ENCODE assay signal across 28 mouse cellular contexts in genomic region chr4:134861884-134862283, GRCm38 (mm10). TPM values are rescaled to one million over a fixed set of nuclear protein-coding genes. Genes with fewer than 3 reads are reported as not detected.
DNase-seq lines count a peak whose midpoint lies in the region; ATAC-seq lines count a peak whose summit lies in the region.
"Had no signal": no experiment of that assay in that cellular context is flagged by ENCODE, and none has a peak within 500 bp of the region (broad histone marks: within the 10 kb centered on the region; RNA-seq: fewer than 3 reads in every experiment).

No protein-coding gene starts in this region.

- H3K9ac ChIP-seq in kidney, embryonic 14.5 days (ENCODE audit: low read depth, low read length), result no peak overlapping the region
- no peak overlapping the region for H3K9ac ChIP-seq in kidney, embryonic 15.5 days
- no peak overlapping the region for H3K9ac ChIP-seq in intestine, embryonic 15.5 days
- H3K9ac ChIP-seq: forebrain, postnatal 0 days; heart, embryonic 12.5 days; hindbrain, embryonic 13.5 days had no signal

- H3K27me3 ChIP-seq in kidney, embryonic 14.5 days (ENCODE audit: control insufficient read depth, insufficient read depth, low read length), result no peaks in the 10 kb centered on the region; the same call in 1 of the 2 replicates
- no peaks in the 10 kb centered on the region for H3K27me3 ChIP-seq in kidney, embryonic 15.5 days
- no peaks in the 10 kb centered on the region for H3K27me3 ChIP-seq in intestine, embryonic 15.5 days (replicated peaks)
- H3K27me3 ChIP-seq: hindbrain, embryonic 13.5 days had no signal

- DNase-seq in kidney, adult 11 months, result peak; percentile 49
- peak; percentile 18 for DNase-seq in kidney, adult 18-20 months
- peak; percentile 31 to 60 for DNase-seq in kidney, postnatal 25 days
- DNase-seq: adrenal gland, adult 8-10 months; cerebellum, adult 8-10 months; cerebellum, postnatal 36 days; forebrain, postnatal 0 days; heart, adult 2 months; heart, postnatal 4 days; left cerebral cortex, postnatal 4 days; lung, adult 18-20 months; lung, postnatal 10 days; midbrain, embryonic 14.5 days; spleen, adult 18-20 months; thymus, postnatal 14 days had no signal

- H3K4me1 ChIP-seq in kidney, embryonic 14.5 days (ENCODE audit: control insufficient read depth, insufficient read depth, low read length), result peaks cover 4% of the 10 kb centered on the region; the same call in 1 of the 2 replicates
- H3K4me1 ChIP-seq in kidney, embryonic 15.5 days, result peaks cover 14% of the 10 kb centered on the region
- H3K4me1 ChIP-seq in intestine, embryonic 15.5 days (replicated peaks), result no peaks in the 10 kb centered on the region
- H3K4me1 ChIP-seq: hindbrain, embryonic 13.5 days had no signal

- no peaks in the 10 kb centered on the region for H3K36me3 ChIP-seq in kidney, embryonic 14.5 days (ENCODE audit: control insufficient read depth, insufficient read depth, low read length)
- no peaks in the 10 kb centered on the region for H3K36me3 ChIP-seq in kidney, embryonic 15.5 days
- no peaks in the 10 kb centered on the region for H3K36me3 ChIP-seq in intestine, embryonic 15.5 days
- H3K36me3 ChIP-seq: G1E; heart, embryonic 12.5 days; hindbrain, embryonic 13.5 days had no signal

- H3K4me2 ChIP-seq in kidney, embryonic 14.5 days (replicated peaks; ENCODE audit: low read depth, low read length), result no peak overlapping the region
- no peak overlapping the region for H3K4me2 ChIP-seq in kidney, embryonic 15.5 days
- no peak overlapping the region for H3K4me2 ChIP-seq in intestine, embryonic 15.5 days (replicated peaks)
- H3K4me2 ChIP-seq: heart, embryonic 12.5 days; hindbrain, embryonic 13.5 days had no signal

- H3K27ac ChIP-seq in kidney, embryonic 14.5 days (ENCODE audit: low read depth, low read length), result no peak overlapping the region
- H3K27ac ChIP-seq in kidney, embryonic 15.5 days, result peak overlapping the region; percentile 23; the same call in 1 of the 2 replicates
- H3K27ac ChIP-seq in intestine, embryonic 15.5 days, result no peak overlapping the region
- H3K27ac ChIP-seq: heart, adult 2 months; hindbrain, embryonic 13.5 days; layer of hippocampus, adult 2 months; macrophage had no signal

- WGBS in kidney, embryonic 14.5 days, result 70% methylated on average over 6 of the region's 6 CpGs
- WGBS in kidney, embryonic 15.5 days, result 66% methylated on average over 6 of the region's 6 CpGs
- WGBS in intestine, embryonic 15.5 days, result 77% methylated on average over 6 of the region's 6 CpGs

- ATAC-seq in kidney, embryonic 14.5 days (ENCODE audit: low FRiP score, low TSS enrichment), result no peak
- 0 out of 2 replicates have a peak, but pooled peaks have one; percentile 47 for ATAC-seq in kidney, embryonic 15.5 days (replicated peaks; ENCODE audit: low FRiP score)
- ATAC-seq in monocyte, adult 5-6 weeks (replicated peaks; ENCODE audit: insufficient number of reproducible peaks, low FRiP score, low TSS enrichment, poor library complexity, severe bottlenecking), result no peak
- ATAC-seq in intestine, embryonic 15.5 days, result no peak
- ATAC-seq: forebrain, postnatal 0 days; intestine, postnatal 0 days had no signal

- H3K9me3 ChIP-seq in kidney, embryonic 14.5 days (ENCODE audit: control insufficient read depth, low read length), result no peaks in the 10 kb centered on the region
- no peaks in the 10 kb centered on the region for H3K9me3 ChIP-seq in kidney, embryonic 15.5 days (replicated peaks)
- no peaks in the 10 kb centered on the region for H3K9me3 ChIP-seq in intestine, embryonic 15.5 days
- H3K9me3 ChIP-seq: G1E; heart, embryonic 12.5 days; hindbrain, embryonic 13.5 days had no signal

- H3K4me3 ChIP-seq in kidney, embryonic 14.5 days (ENCODE audit: low read length), result no peak overlapping the region
- H3K4me3 ChIP-seq in kidney, embryonic 15.5 days (replicated peaks), result no peak overlapping the region
- H3K4me3 ChIP-seq in intestine, embryonic 15.5 days (replicated peaks), result no peak overlapping the region
- H3K4me3 ChIP-seq: heart, adult 2 months; heart, embryonic 12.5 days; hindbrain, embryonic 13.5 days; layer of hippocampus, adult 2 months had no signal

RNA-seq across cellular contexts. Expression of gene Rhd, which starts 2.5 kb away (rescaled TPM):
- polyA plus RNA-seq in kidney, embryonic 14.5 days (2014; fragmentation: Nextera tagmentation; extraction: Ambion mirVana), result 1.1 and 1.2 TPM in 2 replicates
- polyA plus RNA-seq in kidney, embryonic 15.5 days (2015; fragmentation: Nextera tagmentation; extraction: Ambion mirVana), result 5.7 and 7.9 TPM in 2 replicates
- total RNA-seq in monocyte, adult 5-6 weeks (2017), result not detected in 3 replicates
- polyA plus RNA-seq in intestine, embryonic 15.5 days (2015; fragmentation: Nextera tagmentation; extraction: Ambion mirVana), result 7.9 and 8.4 TPM in 2 replicates
- total RNA-seq: gastrocnemius, adult 8-10 months; layer of hippocampus, adult 2 months; layer of hippocampus, postnatal 14 days; left cerebral cortex, postnatal 4 days; neutrophil, adult 5-6 weeks had no signal
- polyA plus RNA-seq: macrophage had no signal

RNA-seq across cellular contexts. Expression of gene Maco1, which starts 8.7 kb away (rescaled TPM):
- polyA plus RNA-seq in kidney, embryonic 14.5 days (2014; fragmentation: Nextera tagmentation; extraction: Ambion mirVana), result 40.8 and 43.5 TPM in 2 replicates
- polyA plus RNA-seq in kidney, embryonic 15.5 days (2015; fragmentation: Nextera tagmentation; extraction: Ambion mirVana), result 38.4 and 39.7 TPM in 2 replicates
- total RNA-seq in monocyte, adult 5-6 weeks (2017), result 36.1 to 41.4 TPM (median 38.3 TPM) in 3 replicates
- polyA plus RNA-seq in intestine, embryonic 15.5 days (2015; fragmentation: Nextera tagmentation; extraction: Ambion mirVana), result 28.6 and 31.2 TPM in 2 replicates

RNA-seq across cellular contexts. Expression of gene Tmem50a, which starts 52.9 kb away (rescaled TPM):
- polyA plus RNA-seq in kidney, embryonic 14.5 days (2014; fragmentation: Nextera tagmentation; extraction: Ambion mirVana), result 156 and 163 TPM in 2 replicates
- 173 and 174 TPM in 2 replicates for polyA plus RNA-seq in kidney, embryonic 15.5 days (2015; fragmentation: Nextera tagmentation; extraction: Ambion mirVana)
- total RNA-seq in monocyte, adult 5-6 weeks (2017), result 424 to 614 TPM (median 508 TPM) in 3 replicates
- 146 and 154 TPM in 2 replicates for polyA plus RNA-seq in intestine, embryonic 15.5 days (2015; fragmentation: Nextera tagmentation; extraction: Ambion mirVana)
